Mouse (Mus musculus) forebrain, embryonic 14.5 days (tissue): ENCODE data around the gene Mast4. TPM values are rescaled to one million over a fixed set of nuclear protein-coding genes. Genes with fewer than 3 reads are reported as not detected.

Experiments
- ATAC-seq: fragments of 200-750 bp; cut with Nextera tagmentation; 2 replicates; pipeline ENCODE4 v1.8.0; 2017; ENCODE audit warnings: mild to moderate bottlenecking, moderate library complexity
- DNase-seq: peaks from one replicate; pipeline ENCODE4 v3.0.0-alpha.2; 2015; ENCODE audit warnings: low spot score
- H3K27ac ChIP-seq: fragments of 300-500 bp; sonication (generic); 2 replicates; pipeline ENCODE4 v1.5.1; 2014; ENCODE audit warnings: low read depth, mild to moderate bottlenecking, control low read depth, low read length, moderate library complexity
- H3K27me3 ChIP-seq: fragments of 300-500 bp; sonication (generic); replicated peaks from 2 replicates; pipeline ENCODE4 v1.6.1; 2014; ENCODE audit warnings: low read length, control low read depth, mixed read lengths; ENCODE audit not compliant: control insufficient read depth, insufficient read depth
- H3K36me3 ChIP-seq: fragments of 300-500 bp; sonication (generic); 2 replicates; pipeline ENCODE4 v1.6.1; 2014; ENCODE audit warnings: low read length, control low read depth; ENCODE audit not compliant: control insufficient read depth, insufficient read depth
- H3K4me1 ChIP-seq: fragments of 300-500 bp; sonication (generic); 2 replicates; pipeline ENCODE4 v1.6.1; 2014; ENCODE audit warnings: antibody characterized with exemption, low read length, control low read depth; ENCODE audit not compliant: control insufficient read depth, insufficient read depth
- H3K4me2 ChIP-seq: fragments of 300-500 bp; sonication (generic); 2 replicates; pipeline ENCODE4 v1.6.1; 2014; ENCODE audit warnings: mild to moderate bottlenecking, control low read depth, low read length
- H3K4me3 ChIP-seq: fragments of 300-500 bp; sonication (generic); 2 replicates; pipeline ENCODE4 v1.5.1; 2014; ENCODE audit warnings: low read depth, low read length, control low read depth
- H3K9ac ChIP-seq: fragments of 300-500 bp; sonication (generic); 2 replicates; pipeline ENCODE4 v1.6.1; 2014; ENCODE audit warnings: mild to moderate bottlenecking, low read length, control low read depth, moderate library complexity
- H3K9me3 ChIP-seq: fragments of 300-500 bp; sonication (generic); replicated peaks from 2 replicates; pipeline ENCODE4 v1.6.1; 2016; ENCODE audit warnings: low read length, control low read depth, mixed read lengths; ENCODE audit not compliant: control insufficient read depth
- WGBS: fragments of 180-500 bp; shearing (Covaris S2); extraction: QIAGEN DNeasy Blood & Tissue Kit; methylation state at CpG from one replicate; pipeline ENCODE4 v1.1.7; 2014; 5-methylcytosine and 5-hydroxymethylcytosine counted together
- polyA plus RNA-seq: library from polyadenylated mRNA; unstranded; fragments of >200 nt; fragmentation: Nextera tagmentation; extraction: Ambion mirVana; gene quantifications from 2 replicates; pipeline ENCODE4 v1.2.1, GENCODE M21; 2014

The Mast4 gene
- polyA plus RNA-seq, 1 experiment from 2014 or later, result 11.7 TPM

DNA sequence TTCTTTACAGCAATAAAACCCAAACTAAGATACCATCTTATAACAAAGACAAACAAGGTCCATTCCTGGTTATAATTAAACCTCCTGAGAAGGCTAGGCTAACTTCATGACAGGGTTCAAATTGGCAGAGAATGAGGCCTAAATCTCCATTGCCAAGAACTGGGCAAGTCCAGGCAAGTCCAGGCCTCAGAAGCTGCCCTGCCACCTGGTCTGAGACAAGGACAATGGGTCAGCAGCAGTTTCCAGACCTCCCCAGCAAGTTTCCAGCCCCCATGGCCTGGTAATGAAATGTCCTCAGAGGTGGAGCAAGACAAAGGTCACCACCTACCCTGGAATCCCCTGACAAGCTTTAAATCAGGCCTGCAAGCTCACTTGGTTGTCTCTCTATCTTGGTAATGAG, 419.5 kb downstream of the Mast4 start:
- H3K36me3 ChIP-seq, result no peaks in the 10 kb centered on the region
- 0 out of 2 replicates have a peak, but pooled peaks cover 1% of the 10 kb centered on the region for H3K9me3 ChIP-seq
- ATAC-seq (no peak), DNase-seq (no peak)
- H3K9ac ChIP-seq, result no peak overlapping the region
- H3K27me3 ChIP-seq, result no peaks in the 10 kb centered on the region
- no peak overlapping the region for H3K27ac ChIP-seq
- H3K4me1 ChIP-seq, result no peaks in the 10 kb centered on the region
- H3K4me3 ChIP-seq, result no peak overlapping the region
- H3K4me2 ChIP-seq, result no peak overlapping the region

DNA sequence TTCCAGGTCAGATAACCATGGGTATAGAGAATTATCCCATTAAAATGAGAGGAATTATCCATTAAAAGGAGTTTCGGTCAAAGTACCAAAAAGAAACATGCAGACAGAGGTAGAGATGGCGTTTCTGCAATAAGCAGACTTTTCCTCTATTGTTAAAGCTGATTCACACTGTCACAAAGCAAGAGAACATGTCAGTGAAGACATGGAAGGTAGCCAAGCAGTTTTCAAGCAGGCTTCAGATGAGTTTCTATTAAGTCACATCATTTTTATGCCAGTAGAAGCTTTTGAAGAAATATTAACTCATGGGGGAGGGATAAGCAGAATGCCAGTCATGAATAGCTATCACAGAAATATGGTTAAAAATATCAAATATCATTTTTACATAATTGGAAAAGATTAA, 420.4 kb downstream of the Mast4 start:
- no peaks in the 10 kb centered on the region for H3K4me1 ChIP-seq
- H3K9ac ChIP-seq, result no peak overlapping the region
- DNase-seq, result no peak
- H3K9me3 ChIP-seq, result 0 out of 2 replicates have a peak, but pooled peaks cover 3% of the 10 kb centered on the region
- H3K27ac ChIP-seq, result no peak overlapping the region
- H3K4me2 ChIP-seq, result no peak overlapping the region
- WGBS, result 83% methylated on average over 2 of the region's 2 CpGs
- no peak for ATAC-seq
- no peak overlapping the region for H3K4me3 ChIP-seq
- H3K27me3 ChIP-seq, result no peaks in the 10 kb centered on the region
- H3K36me3 ChIP-seq, result no peaks in the 10 kb centered on the region

DNA sequence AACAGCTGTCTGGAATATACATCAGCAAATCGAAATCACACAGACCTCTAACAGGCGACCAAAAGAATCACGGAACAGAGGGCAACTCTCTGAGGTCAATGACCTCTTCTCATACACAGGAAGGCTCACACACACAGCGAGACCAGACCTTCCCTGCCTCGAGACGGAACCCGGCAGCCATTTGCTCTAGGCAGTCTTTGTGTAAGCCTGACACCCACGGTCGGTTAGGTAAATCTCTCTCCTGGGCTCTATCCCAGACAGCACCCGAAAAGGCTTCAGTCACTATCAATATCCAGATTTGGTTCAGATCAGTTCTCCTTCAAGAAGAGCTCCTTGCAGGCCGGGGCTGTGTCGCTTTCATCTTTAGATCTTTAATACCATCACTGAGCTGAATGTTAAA, 421.4 kb downstream of the Mast4 start:
- Histone ChIP-seq H3K27me3 (no peaks in the 10 kb centered on the region), H3K4me1 (no peaks in the 10 kb centered on the region), H3K27ac (no peak overlapping the region), H3K36me3 (no peaks in the 10 kb centered on the region), H3K9ac (no peak overlapping the region), H3K9me3 (0 out of 2 replicates have a peak, but pooled peaks cover 3% of the 10 kb centered on the region), H3K4me3 (no peak overlapping the region), H3K4me2 (no peak overlapping the region)
- ATAC-seq (no peak), DNase-seq (no peak)
- WGBS, result 92% methylated on average over 12 of the region's 12 CpGs

DNA sequence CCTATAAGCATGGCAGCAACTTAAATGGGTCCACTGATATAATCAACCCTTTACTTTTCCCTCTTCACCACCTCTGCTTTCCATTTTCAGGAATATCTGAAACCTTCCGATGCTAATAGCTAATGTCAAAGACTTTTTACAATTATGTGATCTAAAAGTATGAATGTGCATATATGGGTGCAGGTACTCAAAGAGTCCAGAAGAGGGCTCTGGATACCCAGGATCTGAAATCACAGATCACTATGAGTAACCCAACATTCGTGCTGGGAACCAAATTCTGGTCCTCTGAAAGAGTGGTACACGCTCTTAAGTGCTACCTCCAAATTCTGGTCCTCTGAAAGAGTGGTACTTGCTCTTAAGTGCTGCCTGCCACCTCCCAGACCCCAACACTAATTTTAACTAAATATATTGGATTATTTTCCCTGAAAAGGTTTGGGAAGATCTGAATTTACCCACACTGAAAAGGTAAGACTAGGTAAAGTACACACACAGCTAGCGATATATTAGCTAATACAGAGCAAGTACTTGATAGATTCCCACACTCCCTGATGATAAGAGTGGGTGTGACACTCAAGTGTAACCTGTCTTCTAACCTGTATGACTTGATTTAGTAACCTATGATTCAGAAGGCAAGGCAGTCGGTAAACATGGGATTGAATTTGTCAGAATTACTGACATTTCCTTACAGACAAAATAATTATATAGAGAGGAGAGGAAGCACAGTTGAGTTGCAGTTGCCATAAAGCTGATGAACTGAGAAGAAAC, 424.5 kb downstream of the Mast4 start:
- 92% methylated on average over 5 of the region's 5 CpGs for WGBS
- Histone ChIP-seq H3K9ac (no peak overlapping the region), H3K9me3 (0 out of 2 replicates have a peak, but pooled peaks cover 3% of the 10 kb centered on the region), H3K4me2 (no peak overlapping the region), H3K4me1 (peaks cover 3% of the 10 kb centered on the region; the same call in 1 of the 2 replicates), H3K27me3 (no peaks in the 10 kb centered on the region), H3K4me3 (no peak overlapping the region), H3K27ac (no peak overlapping the region), H3K36me3 (no peaks in the 10 kb centered on the region)
- no peak for ATAC-seq
- DNase-seq, result no peak

DNA sequence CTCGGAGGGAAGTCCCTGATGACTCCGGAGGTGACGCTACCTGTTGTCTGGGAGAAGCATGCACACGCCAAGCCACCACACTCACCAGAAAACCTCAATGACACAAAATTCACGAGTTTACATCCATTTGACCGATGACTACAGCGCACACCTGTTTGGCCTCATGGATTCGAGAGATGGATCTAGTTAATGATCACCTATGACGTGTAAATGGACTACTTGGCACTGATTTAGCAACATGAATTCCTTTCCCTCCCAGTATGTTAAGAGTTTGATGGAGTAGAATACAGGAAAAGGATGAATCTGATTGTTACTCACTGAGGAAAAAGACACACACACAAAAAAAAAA, 427.7 kb downstream of the Mast4 start:
- Histone ChIP-seq H3K27ac (no peak overlapping the region), H3K4me1 (peaks cover 3% of the 10 kb centered on the region; the same call in 1 of the 2 replicates), H3K4me3 (peak overlapping the region; percentile 45), H3K9me3 (0 out of 2 replicates have a peak, but pooled peaks cover 3% of the 10 kb centered on the region), H3K36me3 (no peaks in the 10 kb centered on the region), H3K4me2 (peak overlapping the region; percentile 62), H3K27me3 (no peaks in the 10 kb centered on the region), H3K9ac (peak overlapping the region; percentile 64)
- WGBS, result 8% methylated on average over 9 of the region's 9 CpGs
- DNase-seq (no peak), ATAC-seq (no peak)

DNA sequence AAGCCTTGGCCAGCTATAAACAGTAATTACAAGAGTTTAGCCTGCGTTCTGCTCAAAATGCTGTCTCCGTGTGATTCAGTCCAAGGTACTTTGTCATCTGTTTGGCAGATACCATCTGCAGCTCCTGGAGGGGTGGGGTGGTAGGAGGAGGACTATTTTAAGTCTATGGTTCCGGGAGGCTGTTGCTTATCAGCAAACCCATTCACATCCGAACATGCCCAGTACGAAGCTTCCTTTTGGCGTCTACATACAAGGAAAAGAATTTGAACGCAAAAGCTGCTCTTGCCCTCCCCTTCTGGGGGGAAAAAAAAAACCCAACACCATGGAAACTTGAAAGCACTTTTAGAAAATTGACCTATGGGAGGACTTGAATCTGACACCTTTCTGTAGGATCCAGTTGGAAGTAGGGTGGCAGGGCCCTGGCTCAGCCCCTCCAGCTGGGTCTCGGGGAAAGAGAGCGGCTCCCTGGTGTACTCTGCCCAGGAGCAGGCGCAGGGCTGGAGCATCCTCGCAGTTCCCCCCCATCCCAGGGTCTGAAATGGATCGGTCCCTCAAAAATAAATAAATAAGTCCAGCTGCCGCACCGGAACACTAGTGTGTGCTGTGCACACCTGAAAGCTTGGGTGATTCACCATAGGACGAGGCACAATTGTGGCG, 428.2 kb downstream of the Mast4 start:
- Histone ChIP-seq H3K36me3 (no peaks in the 10 kb centered on the region), H3K9ac (peak overlapping the region; percentile 64)
- WGBS, result 0% methylated on average over 16 of the region's 16 CpGs

DNA sequence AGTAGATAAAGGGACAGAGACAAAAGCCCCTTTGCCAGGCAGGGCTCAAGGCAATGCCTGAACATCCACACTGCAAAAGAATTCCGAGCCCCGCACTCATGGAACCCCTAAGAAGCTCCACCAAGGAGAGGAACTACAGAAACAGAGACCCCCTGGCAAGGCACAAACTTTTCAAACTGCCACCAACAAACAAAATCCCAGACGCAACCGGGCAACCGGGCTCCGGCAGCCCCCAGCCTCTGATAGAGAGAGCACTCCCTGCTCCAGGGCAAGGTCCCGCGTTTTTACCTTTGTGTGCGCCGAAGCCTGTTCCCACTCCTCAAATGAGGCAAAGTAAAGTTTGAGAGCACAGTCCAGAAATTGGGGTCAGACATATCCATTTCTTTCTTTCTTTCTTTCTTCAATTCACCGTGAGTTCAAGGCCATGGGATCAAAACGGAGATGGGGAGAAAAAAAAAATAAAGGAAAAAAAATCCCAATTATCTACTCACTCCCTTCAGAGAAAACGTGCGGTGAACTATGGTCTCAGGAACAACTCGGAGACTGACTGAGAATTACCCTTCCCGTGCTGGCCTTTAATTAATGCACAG, 428.8 kb downstream of the Mast4 start:
- 0 out of 2 replicates have a peak overlapping the region, but pooled peaks have one; percentile 63 for H3K27ac ChIP-seq
- H3K4me2 ChIP-seq, result peak overlapping the region; percentile 62
- H3K9me3 ChIP-seq, result 0 out of 2 replicates have a peak, but pooled peaks cover 3% of the 10 kb centered on the region
- ATAC-seq (no peak), DNase-seq (no peak)
- no peaks in the 10 kb centered on the region for H3K27me3 ChIP-seq
- no peaks in the 10 kb centered on the region for H3K36me3 ChIP-seq
- H3K9ac ChIP-seq, result peak overlapping the region; percentile 64
- WGBS, result 1% methylated on average over 16 of the region's 16 CpGs
- H3K4me3 ChIP-seq, result peak overlapping the region; percentile 45
- H3K4me1 ChIP-seq, result peaks cover 3% of the 10 kb centered on the region; the same call in 1 of the 2 replicates

More for the DNA sequence above, 428.2 kb downstream of the Mast4 start:
- Histone ChIP-seq H3K27ac (peak overlapping the region; percentile 63), H3K27me3 (no peaks in the 10 kb centered on the region), H3K9me3 (0 out of 2 replicates have a peak, but pooled peaks cover 3% of the 10 kb centered on the region), H3K4me2 (peak overlapping the region; percentile 62), H3K4me1 (peaks cover 3% of the 10 kb centered on the region; the same call in 1 of the 2 replicates), H3K4me3 (peak overlapping the region; percentile 45)
- DNase-seq, result peak; percentile 90
- ATAC-seq, result peak; percentile 97

DNA sequence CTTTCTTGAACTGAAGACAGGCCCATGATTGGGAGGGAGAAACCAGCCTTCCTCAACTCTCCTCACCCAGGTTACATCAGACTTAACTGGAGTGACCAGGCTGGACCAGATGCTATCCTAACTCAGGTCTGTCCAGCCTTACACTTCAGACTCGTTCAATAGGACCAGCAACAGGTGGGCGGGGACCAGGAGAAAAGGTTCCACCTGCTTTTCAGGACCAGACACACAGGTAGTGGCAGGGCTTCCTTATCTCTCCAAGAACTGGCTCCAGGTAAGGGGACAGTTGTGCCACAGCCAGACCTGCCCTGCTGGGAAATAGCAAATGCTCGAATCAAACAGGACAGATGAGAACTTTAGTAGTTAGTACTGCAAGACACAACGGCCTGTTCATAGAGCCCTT, 430.6 kb downstream of the Mast4 start:
- H3K4me1 ChIP-seq, result peaks cover 8% of the 10 kb centered on the region
- no peaks in the 10 kb centered on the region for H3K27me3 ChIP-seq
- 0 out of 2 replicates have a peak overlapping the region, but pooled peaks have one; percentile 12 for H3K4me2 ChIP-seq
- no peaks in the 10 kb centered on the region for H3K9me3 ChIP-seq
- ATAC-seq (no peak), DNase-seq (no peak)
- H3K36me3 ChIP-seq, result no peaks in the 10 kb centered on the region
- WGBS, result 77% methylated on average over 4 of the region's 4 CpGs
- H3K4me3 ChIP-seq, result no peak overlapping the region
- no peak overlapping the region for H3K27ac ChIP-seq
- no peak overlapping the region for H3K9ac ChIP-seq
